ENCODE assay signal across 14 mouse cellular contexts in genomic region chr15:89377362-89377761, GRCm38 (mm10). TPM values are rescaled to one million over a fixed set of nuclear protein-coding genes. Genes with fewer than 3 reads are reported as not detected.
DNase-seq lines count a peak whose midpoint lies in the region; ATAC-seq and TF ChIP-seq lines count a peak whose summit lies in the region.
"Had no signal": no experiment of that assay in that cellular context is flagged by ENCODE, and none has a peak within 500 bp of the region (broad histone marks: within the 10 kb centered on the region; RNA-seq: fewer than 3 reads in every experiment).

No protein-coding gene starts in this region.

- WGBS in heart, embryonic 16.5 days: 6% methylated on average over 18 of the region's 18 CpGs
- WGBS in stomach, embryonic 15.5 days: 3% methylated on average over 18 of the region's 18 CpGs
- 4% methylated on average over 18 of the region's 18 CpGs for WGBS in stomach, postnatal 0 days
- 6% methylated on average over 18 of the region's 18 CpGs for WGBS in intestine, postnatal 0 days
- WGBS in small intestine, adult 2 months: 6% methylated on average over 18 of the region's 18 CpGs

- peak overlapping the region; percentile 32; the same call in 1 of the 2 replicates for H3K4me2 ChIP-seq in heart, embryonic 16.5 days (ENCODE audit: low read depth, low read length)
- 0 out of 2 replicates have a peak overlapping the region, but pooled peaks have one; percentile 16 for H3K4me2 ChIP-seq in stomach, embryonic 15.5 days
- no peak overlapping the region for H3K4me2 ChIP-seq in stomach, postnatal 0 days (replicated peaks; ENCODE audit: low read depth)
- peak overlapping the region; percentile 48 for H3K4me2 ChIP-seq in intestine, postnatal 0 days (replicated peaks; ENCODE audit: low read depth)
- H3K4me2 ChIP-seq: midbrain, embryonic 12.5 days had no signal

- H3K9me3 ChIP-seq in heart, embryonic 16.5 days (replicated peaks; ENCODE audit: control insufficient read depth, low read length): no peaks in the 10 kb centered on the region
- no peaks in the 10 kb centered on the region for H3K9me3 ChIP-seq in stomach, embryonic 15.5 days
- no peaks in the 10 kb centered on the region for H3K9me3 ChIP-seq in stomach, postnatal 0 days (ENCODE audit: control insufficient read depth, low read length)
- no peaks in the 10 kb centered on the region for H3K9me3 ChIP-seq in intestine, postnatal 0 days (ENCODE audit: control insufficient read depth)
- H3K9me3 ChIP-seq: midbrain, embryonic 12.5 days had no signal

- no peak for DNase-seq in heart, adult 9 months (ENCODE audit: low spot score in 2 of 2)
- DNase-seq in stomach, postnatal 0 days (ENCODE audit: low spot score): no peak
- no peak for DNase-seq in lung, postnatal 14 days
- no peak for DNase-seq in layer of hippocampus, postnatal 36 days
- DNase-seq: adrenal gland, adult 8-10 months; layer of hippocampus, adult 9-11 months had no signal

- peaks cover 28% of the 10 kb centered on the region for H3K4me1 ChIP-seq in heart, embryonic 16.5 days (ENCODE audit: control insufficient read depth, insufficient read depth, low read length)
- peaks cover 23% of the 10 kb centered on the region for H3K4me1 ChIP-seq in stomach, embryonic 15.5 days
- H3K4me1 ChIP-seq in stomach, postnatal 0 days (replicated peaks; ENCODE audit: control insufficient read depth, insufficient read depth): peaks cover 4% of the 10 kb centered on the region; the same call in 1 of the 2 replicates
- peaks cover 9% of the 10 kb centered on the region for H3K4me1 ChIP-seq in intestine, postnatal 0 days (replicated peaks; ENCODE audit: control insufficient read depth, insufficient read depth, low read length)
- H3K4me1 ChIP-seq in small intestine, adult 2 months (ENCODE audit: control insufficient read depth, insufficient read depth, insufficient read length, low read length): peaks cover 39% of the 10 kb centered on the region

- no peak for TF ChIP-seq EP300 in stomach, postnatal 0 days (optimal IDR thresholded peaks at IDR 0.05)

- 0 out of 2 replicates have a peak overlapping the region, but pooled peaks have one; percentile 9 for H3K9ac ChIP-seq in heart, embryonic 16.5 days (ENCODE audit: low read length)
- no peak overlapping the region for H3K9ac ChIP-seq in stomach, embryonic 15.5 days
- H3K9ac ChIP-seq in stomach, postnatal 0 days (ENCODE audit: low read length): no peak overlapping the region
- no peak overlapping the region for H3K9ac ChIP-seq in intestine, postnatal 0 days (ENCODE audit: low read depth, low read length)
- H3K9ac ChIP-seq: midbrain, embryonic 12.5 days had no signal

- no peak overlapping the region for H3K27ac ChIP-seq in heart, embryonic 16.5 days (ENCODE audit: low read length)
- no peak overlapping the region for H3K27ac ChIP-seq in stomach, embryonic 15.5 days
- no peak overlapping the region for H3K27ac ChIP-seq in stomach, postnatal 0 days (replicated peaks)
- no peak overlapping the region for H3K27ac ChIP-seq in intestine, postnatal 0 days (ENCODE audit: low read depth, low read length)
- H3K27ac ChIP-seq in small intestine, adult 2 months (ENCODE audit: insufficient read depth, low read depth, low read length): peak overlapping the region; percentile 89
- H3K27ac ChIP-seq: midbrain, embryonic 12.5 days had no signal

- H3K27me3 ChIP-seq in heart, embryonic 16.5 days (ENCODE audit: control insufficient read depth, insufficient read depth, low read length): peaks cover 35% of the 10 kb centered on the region
- H3K27me3 ChIP-seq in stomach, embryonic 15.5 days (replicated peaks): peaks cover 42% of the 10 kb centered on the region
- peaks cover 8% of the 10 kb centered on the region for H3K27me3 ChIP-seq in stomach, postnatal 0 days (ENCODE audit: control insufficient read depth, insufficient read depth, low read length)
- H3K27me3 ChIP-seq in intestine, postnatal 0 days (replicated peaks; ENCODE audit: control insufficient read depth, insufficient read depth, low read length): peaks cover 39% of the 10 kb centered on the region
- no peaks in the 10 kb centered on the region for H3K27me3 ChIP-seq in small intestine, adult 2 months (ENCODE audit: control insufficient read depth, insufficient read depth, low read length)

- ATAC-seq in heart, embryonic 16.5 days (replicated peaks; ENCODE audit: extremely low read depth, insufficient read depth, low FRiP score): no peak
- ATAC-seq in stomach, embryonic 15.5 days (ENCODE audit: insufficient read depth, low FRiP score, low read depth): no peak
- no peak for ATAC-seq in stomach, postnatal 0 days (ENCODE audit: low FRiP score, low TSS enrichment)
- no peak for ATAC-seq in intestine, postnatal 0 days

- peaks cover 1% of the 10 kb centered on the region for H3K36me3 ChIP-seq in heart, embryonic 16.5 days (ENCODE audit: control insufficient read depth, insufficient read depth)
- H3K36me3 ChIP-seq in stomach, embryonic 15.5 days: 0 out of 2 replicates have a peak, but pooled peaks cover 3% of the 10 kb centered on the region
- no peaks in the 10 kb centered on the region for H3K36me3 ChIP-seq in stomach, postnatal 0 days (ENCODE audit: control insufficient read depth, insufficient read depth, low read length)
- H3K36me3 ChIP-seq in intestine, postnatal 0 days (ENCODE audit: control insufficient read depth, insufficient read depth): no peaks in the 10 kb centered on the region
- H3K36me3 ChIP-seq in small intestine, adult 2 months (ENCODE audit: control insufficient read depth, insufficient read depth, low read length): peaks cover 2% of the 10 kb centered on the region

- no peak for TF ChIP-seq POLR2A in small intestine, adult 2 months (IDR thresholded peaks at IDR 0.05; ENCODE audit: low read depth, low read length)

- no peak for TF ChIP-seq CTCF in stomach, postnatal 0 days (IDR thresholded peaks at IDR 0.05; ENCODE audit: low read depth)
- TF ChIP-seq CTCF in intestine, postnatal 0 days (IDR thresholded peaks at IDR 0.05; ENCODE audit: low read depth): no peak
- TF ChIP-seq CTCF in small intestine, adult 2 months (IDR thresholded peaks at IDR 0.05; ENCODE audit: extremely low read depth, insufficient read length, insufficient replicate concordance, low read depth, low read length): no peak

- peak overlapping the region; percentile 8; the same call in 1 of the 2 replicates for H3K4me3 ChIP-seq in heart, embryonic 16.5 days (ENCODE audit: low read length)
- no peak overlapping the region; the same call in 1 of the 2 replicates for H3K4me3 ChIP-seq in stomach, embryonic 15.5 days (replicated peaks)
- H3K4me3 ChIP-seq in stomach, postnatal 0 days (ENCODE audit: low read depth, low read length): no peak overlapping the region
- H3K4me3 ChIP-seq in intestine, postnatal 0 days (ENCODE audit: low read depth, low read length): peak overlapping the region; percentile 13
- H3K4me3 ChIP-seq in small intestine, adult 2 months (ENCODE audit: low read depth, low read length): peak overlapping the region; percentile 74
- H3K4me3 ChIP-seq: midbrain, embryonic 12.5 days had no signal

RNA-seq across cellular contexts. Expression of gene Tymp, which starts 0.5 kb away (rescaled TPM):
- 0.92 and 0.97 TPM in 2 replicates for polyA plus RNA-seq in heart, embryonic 16.5 days (2015; fragmentation: Nextera tagmentation; extraction: Ambion mirVana)
- polyA plus RNA-seq in stomach, embryonic 15.5 days (2015; fragmentation: Nextera tagmentation; extraction: Ambion mirVana): 1.3 and 1.5 TPM in 2 replicates
- 1.4 and 1.6 TPM in 2 replicates for polyA plus RNA-seq in stomach, postnatal 0 days (2015; fragmentation: Nextera tagmentation; extraction: Ambion mirVana)
- polyA plus RNA-seq in intestine, postnatal 0 days (2015; fragmentation: Nextera tagmentation; extraction: Ambion mirVana): 3.6 and 4.8 TPM in 2 replicates
- polyA plus RNA-seq in small intestine, adult 2 months (2012; rRNA removed): 114 and 152 TPM in 2 replicates
- total RNA-seq in layer of hippocampus, postnatal 36 days (2021): 1 to 10 TPM; 1.4 to 1.5 TPM

RNA-seq across cellular contexts. Expression of gene Odf3b, which starts 1.7 kb away (rescaled TPM):
- 1.8 and 1.9 TPM in 2 replicates for polyA plus RNA-seq in heart, embryonic 16.5 days (2015; fragmentation: Nextera tagmentation; extraction: Ambion mirVana)
- polyA plus RNA-seq in stomach, embryonic 15.5 days (2015; fragmentation: Nextera tagmentation; extraction: Ambion mirVana): 0.48 and 0.84 TPM in 2 replicates
- 0.56 and 0.80 TPM in 2 replicates for polyA plus RNA-seq in stomach, postnatal 0 days (2015; fragmentation: Nextera tagmentation; extraction: Ambion mirVana)
- polyA plus RNA-seq in intestine, postnatal 0 days (2015; fragmentation: Nextera tagmentation; extraction: Ambion mirVana): 2.1 and 3.2 TPM in 2 replicates
- polyA plus RNA-seq in small intestine, adult 2 months (2012; rRNA removed): 46.1 and 142 TPM in 2 replicates
- 1 to 10 TPM; 2.7 to 2.8 TPM for total RNA-seq in layer of hippocampus, postnatal 36 days (2021)
- total RNA-seq: G1E had no signal
- polyA plus RNA-seq: G1E had no signal

RNA-seq across cellular contexts. Expression of gene Sco2, which starts 3.7 kb away (rescaled TPM):
- 10.0 and 11.9 TPM in 2 replicates for polyA plus RNA-seq in heart, embryonic 16.5 days (2015; fragmentation: Nextera tagmentation; extraction: Ambion mirVana)
- 6.7 and 7.3 TPM in 2 replicates for polyA plus RNA-seq in stomach, embryonic 15.5 days (2015; fragmentation: Nextera tagmentation; extraction: Ambion mirVana)
- polyA plus RNA-seq in stomach, postnatal 0 days (2015; fragmentation: Nextera tagmentation; extraction: Ambion mirVana): 6.3 and 7.4 TPM in 2 replicates
- polyA plus RNA-seq in intestine, postnatal 0 days (2015; fragmentation: Nextera tagmentation; extraction: Ambion mirVana): 14.6 and 18.0 TPM in 2 replicates
- polyA plus RNA-seq in small intestine, adult 2 months (2012; rRNA removed): 239 and 317 TPM in 2 replicates
- total RNA-seq in layer of hippocampus, postnatal 36 days (2021): 10 to 100 TPM; 31.5 to 32.6 TPM

RNA-seq across cellular contexts. Expression of gene Klhdc7b, which starts 7.4 kb away (rescaled TPM):
- polyA plus RNA-seq in heart, embryonic 16.5 days (2015; fragmentation: Nextera tagmentation; extraction: Ambion mirVana): not detected in 2 replicates
- not detected in 2 replicates for polyA plus RNA-seq in stomach, embryonic 15.5 days (2015; fragmentation: Nextera tagmentation; extraction: Ambion mirVana)
- polyA plus RNA-seq in stomach, postnatal 0 days (2015; fragmentation: Nextera tagmentation; extraction: Ambion mirVana): 0.02 TPM in 1 of 2 replicates, not detected in the other
- not detected in 2 replicates for polyA plus RNA-seq in intestine, postnatal 0 days (2015; fragmentation: Nextera tagmentation; extraction: Ambion mirVana)
- polyA plus RNA-seq in small intestine, adult 2 months (2012; rRNA removed): 1.1 and 1.4 TPM in 2 replicates
- under 1 TPM; 0.25 to 0.68 TPM for total RNA-seq in layer of hippocampus, postnatal 36 days (2021)
- polyA plus RNA-seq: G1E; heart, postnatal 0 days; liver, embryonic 16.5 days; midbrain, embryonic 12.5 days had no signal

RNA-seq across cellular contexts. Expression of gene Ncaph2, which starts 21.8 kb away (rescaled TPM):
- 101 and 108 TPM in 2 replicates for polyA plus RNA-seq in heart, embryonic 16.5 days (2015; fragmentation: Nextera tagmentation; extraction: Ambion mirVana)
- polyA plus RNA-seq in stomach, embryonic 15.5 days (2015; fragmentation: Nextera tagmentation; extraction: Ambion mirVana): 127 and 141 TPM in 2 replicates
- polyA plus RNA-seq in stomach, postnatal 0 days (2015; fragmentation: Nextera tagmentation; extraction: Ambion mirVana): 69.4 and 72.8 TPM in 2 replicates
- polyA plus RNA-seq in intestine, postnatal 0 days (2015; fragmentation: Nextera tagmentation; extraction: Ambion mirVana): 55.2 and 65.2 TPM in 2 replicates
- 56.8 and 149 TPM in 2 replicates for polyA plus RNA-seq in small intestine, adult 2 months (2012; rRNA removed)
- total RNA-seq in layer of hippocampus, postnatal 36 days (2021): 10 to 100 TPM; 87.0 to 95.3 TPM

Comparison
In these comparisons a context has a peak if more than half of its experiments do, and no peak if none do; other contexts are left out.
1. H3K4me3 ChIP-seq: peak in heart, embryonic 16.5 days (single experiment), intestine, postnatal 0 days (single experiment) and small intestine, adult 2 months (single experiment); none in stomach, embryonic 15.5 days (single experiment) and stomach, postnatal 0 days (single experiment).
2. RNA of gene Tymp, which starts 0.5 kb away (polyA plus RNA-seq): 114 to 152 TPM in small intestine, adult 2 months; 3.6 to 4.8 TPM in intestine, postnatal 0 days, 1.4 to 1.6 TPM in stomach, postnatal 0 days, 1.3 to 1.5 TPM in stomach, embryonic 15.5 days and 0.92 to 0.97 TPM in heart, embryonic 16.5 days; every median in the first group is over 10 times any median in the second.
3. RNA of gene Odf3b, which starts 1.7 kb away (polyA plus RNA-seq): 46.1 to 142 TPM in small intestine, adult 2 months; 2.1 to 3.2 TPM in intestine, postnatal 0 days, 1.8 to 1.9 TPM in heart, embryonic 16.5 days, 0.56 to 0.80 TPM in stomach, postnatal 0 days and 0.48 to 0.84 TPM in stomach, embryonic 15.5 days; every median in the first group is over 10 times any median in the second.
4. RNA of gene Sco2, which starts 3.7 kb away (polyA plus RNA-seq): 239 to 317 TPM in small intestine, adult 2 months; 14.6 to 18.0 TPM in intestine, postnatal 0 days, 10.0 to 11.9 TPM in heart, embryonic 16.5 days, 6.7 to 7.3 TPM in stomach, embryonic 15.5 days and 6.3 to 7.4 TPM in stomach, postnatal 0 days; every median in the first group is over 10 times any median in the second.